Mouse (Mus musculus) forebrain, embryonic 12.5 days (tissue): ENCODE measurements around the gene Zfyve27. TPM values are rescaled to one million over a fixed set of nuclear protein-coding genes. Genes with fewer than 3 reads are reported as not detected.

ENCODE experiments used
- ATAC-seq: fragments of 200-750 bp; cut with Nextera tagmentation; 2 replicates; pipeline ENCODE4 v1.8.0; 2017; ENCODE audit warnings: moderate TSS enrichment; ENCODE audit not compliant: low FRiP score
- H3K27ac ChIP-seq: fragments of 300-500 bp; sonication (generic); 2 replicates; pipeline ENCODE4 v1.5.1; 2016; ENCODE audit warnings: mild to moderate bottlenecking
- H3K27me3 ChIP-seq: fragments of 300-500 bp; sonication (generic); 2 replicates; pipeline ENCODE4 v1.6.1; 2016; ENCODE audit warnings: mild to moderate bottlenecking
- H3K36me3 ChIP-seq: fragments of 300-500 bp; sonication (generic); replicated peaks from 2 replicates; pipeline ENCODE4 v1.6.1; 2016; ENCODE audit warnings: mild to moderate bottlenecking
- H3K4me1 ChIP-seq: fragments of 300-500 bp; sonication (generic); 2 replicates; pipeline ENCODE4 v1.6.1; 2016
- H3K4me2 ChIP-seq: fragments of 300-500 bp; sonication (generic); 2 replicates; pipeline ENCODE4 v1.6.1; 2016; ENCODE audit warnings: mild to moderate bottlenecking, moderate library complexity
- H3K4me3 ChIP-seq: fragments of 300-500 bp; sonication (generic); replicated peaks from 2 replicates; pipeline ENCODE4 v1.5.1; 2016; ENCODE audit warnings: mild to moderate bottlenecking
- H3K9ac ChIP-seq: fragments of 300-500 bp; sonication (generic); 2 replicates; pipeline ENCODE4 v1.6.1; 2016; ENCODE audit warnings: mild to moderate bottlenecking
- H3K9me3 ChIP-seq: fragments of 300-500 bp; sonication (generic); 2 replicates; pipeline ENCODE4 v1.6.1; 2016
- WGBS: fragments of 180-500 bp; shearing (Covaris S2); methylation state at CpG from one replicate; pipeline ENCODE4 v1.1.7; 2016; 5-methylcytosine and 5-hydroxymethylcytosine counted together
- polyA plus RNA-seq: library from polyadenylated mRNA; unstranded; fragments of >200 nt; fragmentation: Nextera tagmentation; extraction: Ambion mirVana; gene quantifications from 2 replicates; pipeline ENCODE4 v1.2.1, GENCODE M21; 2016

Zfyve27 gene
- polyA plus RNA-seq = 42.9 and 47.3 TPM in 2 replicates

- peaks cover 17% of the 10 kb centered on the region for H3K27me3 ChIP-seq
- ATAC-seq = no peak
- no peaks in the 10 kb centered on the region for H3K36me3 ChIP-seq
- no peak within 1 kb of the TSS for H3K4me3 ChIP-seq
- WGBS = 81% methylated on average over 5 of the region's 5 CpGs
- H3K4me2 ChIP-seq = no peak within 1 kb of the TSS
- no peaks in the 10 kb centered on the region for H3K4me1 ChIP-seq
- no peak within 1 kb of the TSS for H3K9ac ChIP-seq
- no peaks in the 10 kb centered on the region for H3K9me3 ChIP-seq
- H3K27ac ChIP-seq = no peak within 1 kb of the TSS
Observed at GRCm38 (mm10) chr19:42163764-42164163, at the start of gene Zfyve27. TSS of gene Zfyve27 (plus strand) at chr19:42163951.

- WGBS = 87% methylated on average over 4 of the region's 4 CpGs
- Histone ChIP-seq H3K27ac (no peak overlapping the region), H3K9me3 (no peaks in the 10 kb centered on the region), H3K27me3 (no peaks in the 10 kb centered on the region), H3K4me3 (no peak overlapping the region), H3K4me1 (no peaks in the 10 kb centered on the region), H3K4me2 (no peak overlapping the region), H3K36me3 (peaks cover 67% of the 10 kb centered on the region), H3K9ac (no peak overlapping the region)
- ATAC-seq = no peak
Observed at GRCm38 (mm10) chr19:42115783-42116335, 47.9 kb upstream of the Zfyve27 start.

GRCm38 (mm10) chr19:42118142-42118541 lies 45.6 kb upstream of the Zfyve27 start:
- ATAC-seq = no peak
- no peaks in the 10 kb centered on the region for H3K4me1 ChIP-seq
- no peak overlapping the region for H3K4me3 ChIP-seq
- peaks cover 78% of the 10 kb centered on the region for H3K36me3 ChIP-seq
- no peak overlapping the region for H3K9ac ChIP-seq
- H3K4me2 ChIP-seq = no peak overlapping the region
- WGBS = 95% methylated on average over 9 of the region's 9 CpGs
- H3K27ac ChIP-seq = no peak overlapping the region
- H3K27me3 ChIP-seq = no peaks in the 10 kb centered on the region
- no peaks in the 10 kb centered on the region for H3K9me3 ChIP-seq

- Histone ChIP-seq H3K4me2 (no peak overlapping the region), H3K9me3 (no peaks in the 10 kb centered on the region), H3K36me3 (peaks cover 79% of the 10 kb centered on the region), H3K4me3 (no peak overlapping the region), H3K9ac (no peak overlapping the region), H3K4me1 (no peaks in the 10 kb centered on the region), H3K27ac (no peak overlapping the region), H3K27me3 (no peaks in the 10 kb centered on the region)
- 86% methylated on average over 5 of the region's 5 CpGs for WGBS
- ATAC-seq = no peak
Observed at GRCm38 (mm10) chr19:42118596-42118995, 45.2 kb upstream of the Zfyve27 start.

- 93% methylated on average over 8 of the region's 8 CpGs for WGBS
- H3K4me1 ChIP-seq = no peaks in the 10 kb centered on the region
- H3K4me3 ChIP-seq = no peak overlapping the region
- peaks cover 76% of the 10 kb centered on the region for H3K36me3 ChIP-seq
- H3K9ac ChIP-seq = no peak overlapping the region
- no peaks in the 10 kb centered on the region for H3K9me3 ChIP-seq
- no peak for ATAC-seq
- H3K27me3 ChIP-seq = no peaks in the 10 kb centered on the region
- H3K4me2 ChIP-seq = no peak overlapping the region
- no peak overlapping the region for H3K27ac ChIP-seq
Observed at GRCm38 (mm10) chr19:42120451-42120850, 43.3 kb upstream of the Zfyve27 start.

- peaks cover 44% of the 10 kb centered on the region for H3K36me3 ChIP-seq
- 92% methylated on average over 13 of the region's 13 CpGs for WGBS
- H3K27me3 ChIP-seq = peaks cover 8% of the 10 kb centered on the region; the same call in 1 of the 2 replicates
- no peaks in the 10 kb centered on the region for H3K9me3 ChIP-seq
- no peak overlapping the region for H3K4me3 ChIP-seq
- 0 out of 2 replicates have a peak overlapping the region, but pooled peaks have one; percentile 2 for H3K27ac ChIP-seq
- no peak overlapping the region for H3K4me2 ChIP-seq
- H3K4me1 ChIP-seq = peaks cover 12% of the 10 kb centered on the region
- no peak overlapping the region for H3K9ac ChIP-seq
- ATAC-seq = no peak
Observed at GRCm38 (mm10) chr19:42124684-42125083, 39.1 kb upstream of the Zfyve27 start.

GRCm38 (mm10) chr19:42125501-42126218 lies 38.1 kb upstream of the Zfyve27 start:
- Histone ChIP-seq H3K36me3 (peaks cover 35% of the 10 kb centered on the region), H3K27ac (no peak overlapping the region), H3K4me1 (peaks cover 18% of the 10 kb centered on the region), H3K9me3 (no peaks in the 10 kb centered on the region), H3K9ac (no peak overlapping the region), H3K27me3 (peaks cover 8% of the 10 kb centered on the region; the same call in 1 of the 2 replicates), H3K4me2 (no peak overlapping the region), H3K4me3 (no peak overlapping the region)
- WGBS = 75% methylated on average over 11 of the region's 11 CpGs
- no peak for ATAC-seq

- Histone ChIP-seq H3K4me1 (peaks cover 18% of the 10 kb centered on the region), H3K9me3 (no peaks in the 10 kb centered on the region), H3K4me2 (no peak overlapping the region), H3K4me3 (no peak overlapping the region), H3K27ac (no peak overlapping the region), H3K36me3 (peaks cover 30% of the 10 kb centered on the region), H3K9ac (no peak overlapping the region), H3K27me3 (peaks cover 8% of the 10 kb centered on the region; the same call in 1 of the 2 replicates)
- WGBS = 92% methylated on average over 6 of the region's 6 CpGs
- ATAC-seq = no peak
Observed at GRCm38 (mm10) chr19:42126219-42126605, 37.5 kb upstream of the Zfyve27 start.

- Histone ChIP-seq H3K9ac (no peak overlapping the region), H3K4me2 (no peak overlapping the region), H3K36me3 (peaks cover 24% of the 10 kb centered on the region), H3K4me3 (no peak overlapping the region), H3K27ac (no peak overlapping the region), H3K27me3 (peaks cover 8% of the 10 kb centered on the region; the same call in 1 of the 2 replicates), H3K4me1 (peaks cover 18% of the 10 kb centered on the region), H3K9me3 (no peaks in the 10 kb centered on the region)
- WGBS = 92% methylated on average over 5 of the region's 5 CpGs
- no peak for ATAC-seq
Observed at GRCm38 (mm10) chr19:42127024-42127423, 36.7 kb upstream of the Zfyve27 start.

- Histone ChIP-seq H3K27me3 (peaks cover 8% of the 10 kb centered on the region; the same call in 1 of the 2 replicates), H3K27ac (peak overlapping the region; percentile 70; the same call in 1 of the 2 replicates), H3K9ac (peak overlapping the region; percentile 66)
Observed at GRCm38 (mm10) chr19:42128052-42128740, 35.6 kb upstream of the Zfyve27 start.

GRCm38 (mm10) chr19:42128787-42129508 lies 34.8 kb upstream of the Zfyve27 start, which contains the start of gene Avpi1:
TSS of gene Avpi1 (minus strand) at chr19:42129059.
- Histone ChIP-seq H3K4me2 (peak within 1 kb of the TSS; percentile 88), H3K27ac (peak within 1 kb of the TSS; percentile 70), H3K27me3 (peaks cover 8% of the 10 kb centered on the region; the same call in 1 of the 2 replicates), H3K9me3 (no peaks in the 10 kb centered on the region), H3K9ac (peak within 1 kb of the TSS; percentile 66), H3K36me3 (peaks cover 10% of the 10 kb centered on the region; the same call in 1 of the 2 replicates), H3K4me1 (peaks cover 18% of the 10 kb centered on the region), H3K4me3 (peak within 1 kb of the TSS; percentile 54)
- peak; percentile 98 for ATAC-seq
- WGBS = under 1% methylated on average over 54 of the region's 54 CpGs

More at GRCm38 (mm10) chr19:42128052-42128740, 35.6 kb upstream of the Zfyve27 start:
- ATAC-seq = no peak
- Histone ChIP-seq H3K4me1 (peaks cover 18% of the 10 kb centered on the region), H3K9me3 (no peaks in the 10 kb centered on the region), H3K4me3 (peak overlapping the region; percentile 54), H3K4me2 (peak overlapping the region; percentile 88), H3K36me3 (peaks cover 17% of the 10 kb centered on the region)
- WGBS = 3% methylated on average over 23 of the region's 23 CpGs
